In genomic region chr3:132084680-132085079, GRCm38 (mm10) we compare ENCODE assay signal across 9 mouse cellular contexts. TPM values are rescaled to one million over a fixed set of nuclear protein-coding genes. Genes with fewer than 3 reads are reported as not detected.
DNase-seq lines count a peak whose midpoint lies in the region; ATAC-seq and TF ChIP-seq lines count a peak whose summit lies in the region.
"Had no signal": no experiment of that assay in that cellular context is flagged by ENCODE, and none has a peak within 500 bp of the region (broad histone marks: within the 10 kb centered on the region; RNA-seq: fewer than 3 reads in every experiment).

No protein-coding gene starts in this region.

- ATAC-seq in intestine, embryonic 14.5 days (replicated peaks; ENCODE audit: low FRiP score, low TSS enrichment, low read depth), result no peak
- ATAC-seq in liver, postnatal 0 days, result no peak

- TF ChIP-seq EP300 in liver, postnatal 0 days (IDR thresholded peaks at IDR 0.05; ENCODE audit: low read depth), result no peak

- H3K27me3 ChIP-seq in intestine, embryonic 14.5 days (replicated peaks; ENCODE audit: control insufficient read depth, insufficient read depth, low read length), result peaks cover 18% of the 10 kb centered on the region
- H3K27me3 ChIP-seq in liver, postnatal 0 days (ENCODE audit: insufficient read depth, low read length), result peaks cover 31% of the 10 kb centered on the region

- H3K27ac ChIP-seq in intestine, embryonic 14.5 days (ENCODE audit: low read depth), result peak overlapping the region; percentile 63; the same call in 1 of the 2 replicates
- no peak overlapping the region for H3K27ac ChIP-seq in liver, postnatal 0 days (ENCODE audit: low read depth)

- H3K4me2 ChIP-seq in intestine, embryonic 14.5 days (ENCODE audit: low read length), result peak overlapping the region; percentile 96
- H3K4me2 ChIP-seq in liver, postnatal 0 days (ENCODE audit: low read depth, low read length), result peak overlapping the region; percentile 59

- no peak for TF ChIP-seq POLR2A in brain, embryonic 14.5 days (IDR thresholded peaks at IDR 0.05; ENCODE audit: borderline replicate concordance, extremely low read depth, insufficient read depth, insufficient read length, poor library complexity, severe bottlenecking)

- no peaks in the 10 kb centered on the region for H3K9me3 ChIP-seq in intestine, embryonic 14.5 days (ENCODE audit: control insufficient read depth, low read length)
- no peaks in the 10 kb centered on the region for H3K9me3 ChIP-seq in liver, postnatal 0 days (ENCODE audit: low read length)

- DNase-seq in brain, embryonic 14.5 days (ENCODE audit: low read depth), result peak; percentile 28
- DNase-seq in embryo, embryonic 9.5 days (ENCODE audit: extremely low spot score), result peak; percentile 38
- no peak for DNase-seq in intestine, embryonic 14.5 days (ENCODE audit: low spot score)
- no peak for DNase-seq in liver, postnatal 0 days
- DNase-seq in adrenal gland, postnatal 4 days (ENCODE audit: low spot score in 2 of 2), result no peak
- DNase-seq in cerebellum, adult 9-11 months, result no peak
- DNase-seq in spleen, postnatal 36 days (ENCODE audit: low spot score in 2 of 2), result no peak
- DNase-seq in adrenal gland, adult 8-10 months, result no peak

- H3K4me1 ChIP-seq in intestine, embryonic 14.5 days (replicated peaks; ENCODE audit: control insufficient read depth, insufficient read depth, low read length), result peaks cover 9% of the 10 kb centered on the region
- H3K4me1 ChIP-seq in liver, postnatal 0 days (ENCODE audit: insufficient read depth), result peaks cover 7% of the 10 kb centered on the region; the same call in 1 of the 2 replicates

- peak overlapping the region; percentile 48; the same call in 1 of the 2 replicates for H3K9ac ChIP-seq in intestine, embryonic 14.5 days (ENCODE audit: low read length)
- no peak overlapping the region for H3K9ac ChIP-seq in liver, postnatal 0 days (replicated peaks)

- WGBS in intestine, embryonic 14.5 days, result 2% methylated on average over 8 of the region's 8 CpGs
- whole genome bisulfite sequencing in liver, postnatal 0 days (ENCODE audit: insufficient replicate concordance), result 6% methylated on average over 8 of the region's 8 CpGs

- H3K36me3 ChIP-seq in intestine, embryonic 14.5 days (ENCODE audit: control insufficient read depth, insufficient read depth, low read length), result no peaks in the 10 kb centered on the region
- no peaks in the 10 kb centered on the region for H3K36me3 ChIP-seq in liver, postnatal 0 days (replicated peaks; ENCODE audit: insufficient read depth, low read length)

- TF ChIP-seq CTCF in brain, embryonic 14.5 days (IDR thresholded peaks at IDR 0.05; ENCODE audit: borderline replicate concordance, extremely low read depth, insufficient read depth, insufficient read length), result no peak
- no peak for TF ChIP-seq CTCF in liver, postnatal 0 days (IDR thresholded peaks at IDR 0.05; ENCODE audit: low read depth)

- peak overlapping the region; percentile 57 for H3K4me3 ChIP-seq in intestine, embryonic 14.5 days (ENCODE audit: low read depth, low read length)
- peak overlapping the region; percentile 25 for H3K4me3 ChIP-seq in liver, postnatal 0 days (ENCODE audit: low read depth, low read length)

RNA-seq across cellular contexts. Expression of gene Dkk2, which starts 0.4 kb away (rescaled TPM):
- polyA plus RNA-seq in brain, embryonic 14.5 days (2012; rRNA removed), result 1.6 and 2.6 TPM in 2 replicates
- polyA plus RNA-seq in intestine, embryonic 14.5 days (2014; fragmentation: Nextera tagmentation; extraction: Ambion mirVana), result 19.0 and 19.2 TPM in 2 replicates
- 0.02 and 0.06 TPM in 2 replicates for polyA plus RNA-seq in liver, postnatal 0 days (2015; fragmentation: Nextera tagmentation; extraction: Ambion mirVana)
- 10 to 100 TPM; 12.3 to 14.5 TPM for total RNA-seq in adrenal gland, postnatal 4 days (2021)
- 1 to 10 TPM; 2.5 to 5.9 (median 4.1) TPM for total RNA-seq in adrenal gland, adult 8-10 months (2022)
- total RNA-seq: granulocyte monocyte progenitor cell, adult 5-6 weeks had no signal

Comparison
In these comparisons a context has a peak if more than half of its experiments do, and no peak if none do; other contexts are left out.
1. DNase-seq: peak in brain, embryonic 14.5 days (single experiment) and embryo, embryonic 9.5 days (single experiment); none in intestine, embryonic 14.5 days (single experiment), liver, postnatal 0 days (single experiment), adrenal gland, postnatal 4 days (0 of 2), cerebellum, adult 9-11 months (single experiment), spleen, postnatal 36 days (0 of 2) and adrenal gland, adult 8-10 months (single experiment).